ENCODE assay signal across 25 mouse cellular contexts in genomic region chr14:105859876-105860275, GRCm38 (mm10).
"Had no signal": no experiment of that assay in that cellular context is flagged by ENCODE, and none has a peak within 500 bp of the region (broad histone marks: within the 10 kb centered on the region; RNA-seq: fewer than 3 reads in every experiment).

No protein-coding gene starts in this region.

- H3K36me3 ChIP-seq: heart, embryonic 10.5 days; heart, embryonic 12.5 days; hindbrain, embryonic 10.5 days; hindbrain, embryonic 12.5 days; intestine, embryonic 15.5 days; limb, embryonic 13.5 days; limb, embryonic 15.5 days; liver, embryonic 12.5 days had no signal

- H3K9ac ChIP-seq: heart, embryonic 12.5 days; hindbrain, embryonic 12.5 days; hindbrain, embryonic 14.5 days; intestine, embryonic 15.5 days; limb, embryonic 13.5 days; limb, embryonic 15.5 days; liver, embryonic 12.5 days had no signal

- H3K27ac ChIP-seq: gastrocnemius, adult 2 months; heart, embryonic 10.5 days; hindbrain, embryonic 12.5 days; hindbrain, embryonic 14.5 days; intestine, embryonic 15.5 days; layer of hippocampus, adult 2 months; left cerebral cortex, adult 2 months; limb, embryonic 13.5 days; limb, embryonic 15.5 days; liver, embryonic 12.5 days had no signal

- H3K4me3 ChIP-seq: gastrocnemius, adult 2 months; heart, embryonic 10.5 days; heart, embryonic 12.5 days; hindbrain, embryonic 10.5 days; hindbrain, embryonic 12.5 days; intestine, embryonic 15.5 days; layer of hippocampus, adult 2 months; left cerebral cortex, adult 2 months; limb, embryonic 13.5 days; limb, embryonic 15.5 days; liver, embryonic 12.5 days had no signal

- ATAC-seq: hindbrain, embryonic 16.5 days; inflammation-experienced regulatory T-cells, adult 6 months; intestine, postnatal 0 days; liver, embryonic 12.5 days had no signal

- H3K27me3 ChIP-seq: heart, embryonic 12.5 days; hindbrain, embryonic 12.5 days; intestine, embryonic 15.5 days; limb, embryonic 13.5 days; limb, embryonic 15.5 days; liver, embryonic 12.5 days had no signal

- H3K4me1 ChIP-seq: hindbrain, embryonic 12.5 days; intestine, embryonic 15.5 days; limb, embryonic 13.5 days; limb, embryonic 15.5 days had no signal

- DNase-seq: gastrocnemius, adult 2 months; gastrocnemius, postnatal 10 days; gastrocnemius, postnatal 25 days; heart, adult 18-20 months; heart, postnatal 10 days; heart, postnatal 4 days; kidney, adult 18-20 months; kidney, adult 8-10 months; kidney, postnatal 10 days; kidney, postnatal 25 days; kidney, postnatal 4 days had no signal

- H3K9me3 ChIP-seq: heart, embryonic 10.5 days; hindbrain, embryonic 10.5 days; hindbrain, embryonic 12.5 days; intestine, embryonic 15.5 days; limb, embryonic 13.5 days; limb, embryonic 15.5 days; liver, embryonic 12.5 days had no signal
